Mouse (Mus musculus) liver, embryonic 12.5 days (tissue): ENCODE data around the gene Cwc27. TPM values are rescaled to one million over a fixed set of nuclear protein-coding genes. Genes with fewer than 3 reads are reported as not detected.

ENCODE experiments used
- ATAC-seq: fragments of 200-750 bp; cut with Nextera tagmentation; 2 replicates; pipeline ENCODE4 v1.8.0; 2017; ENCODE audit warnings: moderate number of reproducible peaks, mild to moderate bottlenecking, moderate library complexity
- H3K27ac ChIP-seq: fragments of 300-500 bp; sonication (generic); 2 replicates; pipeline ENCODE4 v1.5.1; 2016; ENCODE audit warnings: mild to moderate bottlenecking
- H3K27me3 ChIP-seq: fragments of 300-500 bp; sonication (generic); replicated peaks from 2 replicates; pipeline ENCODE4 v1.6.1; 2016; ENCODE audit warnings: mild to moderate bottlenecking, moderate library complexity
- H3K36me3 ChIP-seq: fragments of 300-500 bp; sonication (generic); 2 replicates; pipeline ENCODE4 v1.6.1; 2016; ENCODE audit warnings: mild to moderate bottlenecking, moderate library complexity
- H3K4me1 ChIP-seq: fragments of 300-500 bp; sonication (generic); 2 replicates; pipeline ENCODE4 v1.6.1; 2016
- H3K4me2 ChIP-seq: fragments of 300-500 bp; sonication (generic); 2 replicates; pipeline ENCODE4 v1.6.1; 2016; ENCODE audit warnings: mild to moderate bottlenecking, moderate library complexity
- H3K4me3 ChIP-seq: fragments of 300-500 bp; sonication (generic); 2 replicates; pipeline ENCODE4 v1.5.1; 2016; ENCODE audit warnings: mild to moderate bottlenecking, moderate library complexity
- H3K9ac ChIP-seq: fragments of 300-500 bp; sonication (generic); 2 replicates; pipeline ENCODE4 v1.6.1; 2016; ENCODE audit warnings: mild to moderate bottlenecking, moderate library complexity
- H3K9me3 ChIP-seq: fragments of 300-500 bp; sonication (generic); replicated peaks from 2 replicates; pipeline ENCODE4 v1.6.1; 2016; ENCODE audit warnings: mild to moderate bottlenecking, moderate library complexity
- WGBS: fragments of 180-500 bp; shearing (Covaris S2); methylation state at CpG from one replicate; pipeline ENCODE4 v1.1.7; 2016; ENCODE audit not compliant: insufficient replicate concordance; 5-methylcytosine and 5-hydroxymethylcytosine counted together
- polyA plus RNA-seq: library from polyadenylated mRNA; unstranded; fragments of >200 nt; fragmentation: Nextera tagmentation; extraction: Ambion mirVana; gene quantifications from 2 replicates; pipeline ENCODE4 v1.2.1, GENCODE M21; 2016

Cwc27 gene
- polyA plus RNA-seq, 1 experiment from 2014 or later = 14.8 TPM

GRCm38 (mm10) chr13:104661188-104661587 is 155.8 kb downstream of the Cwc27 start:
- Histone ChIP-seq H3K9me3 (no peaks in the 10 kb centered on the region), H3K4me3 (no peak overlapping the region), H3K4me1 (no peaks in the 10 kb centered on the region), H3K9ac (no peak overlapping the region), H3K27me3 (no peaks in the 10 kb centered on the region), H3K36me3 (peaks cover 17% of the 10 kb centered on the region), H3K4me2 (no peak overlapping the region), H3K27ac (no peak overlapping the region)
- 85% methylated on average over 9 of the region's 9 CpGs for WGBS
- ATAC-seq = no peak

GRCm38 (mm10) chr13:104660042-104660680 is 156.8 kb downstream of the Cwc27 start:
- Histone ChIP-seq H3K4me1 (no peaks in the 10 kb centered on the region), H3K9ac (no peak overlapping the region), H3K27ac (no peak overlapping the region), H3K4me2 (no peak overlapping the region), H3K4me3 (no peak overlapping the region), H3K27me3 (no peaks in the 10 kb centered on the region), H3K9me3 (no peaks in the 10 kb centered on the region), H3K36me3 (peaks cover 17% of the 10 kb centered on the region)
- ATAC-seq = no peak
- 82% methylated on average over 7 of the region's 7 CpGs for WGBS

- H3K27me3 ChIP-seq = no peaks in the 10 kb centered on the region
These were observed 160.2 kb downstream of the Cwc27 start for GRCm38 (mm10) chr13:104656666-104657272.

GRCm38 (mm10) chr13:104655137-104655536 is 161.8 kb downstream of the Cwc27 start:
- no peaks in the 10 kb centered on the region for H3K9me3 ChIP-seq
- ATAC-seq = no peak
- no peaks in the 10 kb centered on the region for H3K27me3 ChIP-seq
- H3K36me3 ChIP-seq = peaks cover 6% of the 10 kb centered on the region
- WGBS = 80% methylated on average over 3 of the region's 3 CpGs
- H3K4me1 ChIP-seq = no peaks in the 10 kb centered on the region
- no peak overlapping the region for H3K4me2 ChIP-seq
- no peak overlapping the region for H3K4me3 ChIP-seq
- no peak overlapping the region for H3K9ac ChIP-seq
- no peak overlapping the region for H3K27ac ChIP-seq

More at GRCm38 (mm10) chr13:104656666-104657272, 160.2 kb downstream of the Cwc27 start:
- ATAC-seq = no peak
- Histone ChIP-seq H3K4me1 (no peaks in the 10 kb centered on the region), H3K36me3 (peaks cover 17% of the 10 kb centered on the region), H3K9ac (no peak overlapping the region), H3K27ac (no peak overlapping the region), H3K4me2 (no peak overlapping the region), H3K4me3 (no peak overlapping the region), H3K9me3 (no peaks in the 10 kb centered on the region)
- 87% methylated on average over 5 of the region's 5 CpGs for WGBS

GRCm38 (mm10) chr13:104651763-104652162 is 165.2 kb downstream of the Cwc27 start:
- WGBS = 71% methylated on average over 2 of the region's 2 CpGs
- Histone ChIP-seq H3K27ac (no peak overlapping the region), H3K36me3 (peaks cover under 1% of the 10 kb centered on the region; the same call in 1 of the 2 replicates), H3K9me3 (no peaks in the 10 kb centered on the region), H3K4me1 (no peaks in the 10 kb centered on the region), H3K27me3 (no peaks in the 10 kb centered on the region), H3K4me3 (no peak overlapping the region), H3K4me2 (no peak overlapping the region), H3K9ac (no peak overlapping the region)
- ATAC-seq = no peak

- no peak overlapping the region for H3K4me3 ChIP-seq
- H3K27me3 ChIP-seq = no peaks in the 10 kb centered on the region
- no peak for ATAC-seq
- WGBS = 90% methylated on average over 2 of the region's 2 CpGs
- H3K9ac ChIP-seq = no peak overlapping the region
- H3K4me1 ChIP-seq = no peaks in the 10 kb centered on the region
- H3K36me3 ChIP-seq = no peaks in the 10 kb centered on the region
- no peak overlapping the region for H3K4me2 ChIP-seq
- H3K27ac ChIP-seq = no peak overlapping the region
- no peaks in the 10 kb centered on the region for H3K9me3 ChIP-seq
These were observed 166.3 kb downstream of the Cwc27 start for GRCm38 (mm10) chr13:104650654-104651053.

GRCm38 (mm10) chr13:104650145-104650544 is 166.8 kb downstream of the Cwc27 start:
- H3K9me3 ChIP-seq = no peaks in the 10 kb centered on the region
- 69% methylated on average over 5 of the region's 5 CpGs for WGBS
- no peak overlapping the region for H3K4me3 ChIP-seq
- no peak overlapping the region for H3K9ac ChIP-seq
- H3K4me1 ChIP-seq = no peaks in the 10 kb centered on the region
- H3K4me2 ChIP-seq = no peak overlapping the region
- H3K27me3 ChIP-seq = no peaks in the 10 kb centered on the region
- no peak for ATAC-seq
- no peaks in the 10 kb centered on the region for H3K36me3 ChIP-seq
- no peak overlapping the region for H3K27ac ChIP-seq

GRCm38 (mm10) chr13:104645778-104646425 is 171.0 kb downstream of the Cwc27 start:
- 78% methylated on average over 6 of the region's 6 CpGs for WGBS
- no peaks in the 10 kb centered on the region for H3K9me3 ChIP-seq
- no peak for ATAC-seq
- no peak overlapping the region for H3K4me3 ChIP-seq
- no peaks in the 10 kb centered on the region for H3K27me3 ChIP-seq
- H3K4me2 ChIP-seq = no peak overlapping the region
- no peaks in the 10 kb centered on the region for H3K36me3 ChIP-seq
- no peak overlapping the region for H3K9ac ChIP-seq
- H3K4me1 ChIP-seq = 0 out of 2 replicates have a peak, but pooled peaks cover 3% of the 10 kb centered on the region
- H3K27ac ChIP-seq = no peak overlapping the region

GRCm38 (mm10) chr13:104644185-104644584 is 172.8 kb downstream of the Cwc27 start:
- WGBS = 57% methylated on average over 1 of the region's 1 CpGs
- no peaks in the 10 kb centered on the region for H3K36me3 ChIP-seq
- no peak overlapping the region for H3K4me2 ChIP-seq
- 0 out of 2 replicates have a peak, but pooled peaks cover 12% of the 10 kb centered on the region for H3K4me1 ChIP-seq
- H3K4me3 ChIP-seq = no peak overlapping the region
- no peak for ATAC-seq
- no peaks in the 10 kb centered on the region for H3K27me3 ChIP-seq
- no peak overlapping the region for H3K9ac ChIP-seq
- no peak overlapping the region for H3K27ac ChIP-seq
- H3K9me3 ChIP-seq = no peaks in the 10 kb centered on the region

- 66% methylated on average over 5 of the region's 5 CpGs for WGBS
- no peaks in the 10 kb centered on the region for H3K9me3 ChIP-seq
- H3K9ac ChIP-seq = no peak overlapping the region
- no peak overlapping the region for H3K4me3 ChIP-seq
- H3K36me3 ChIP-seq = no peaks in the 10 kb centered on the region
- ATAC-seq = peak; percentile 53; the same call in 1 of the 2 replicates
- no peaks in the 10 kb centered on the region for H3K27me3 ChIP-seq
- H3K27ac ChIP-seq = peak overlapping the region; percentile 72
- H3K4me2 ChIP-seq = no peak overlapping the region
- 0 out of 2 replicates have a peak, but pooled peaks cover 12% of the 10 kb centered on the region for H3K4me1 ChIP-seq
These were observed 176.1 kb downstream of the Cwc27 start for GRCm38 (mm10) chr13:104640694-104641454.

- ATAC-seq = no peak
- Histone ChIP-seq H3K4me1 (0 out of 2 replicates have a peak, but pooled peaks cover 12% of the 10 kb centered on the region), H3K4me3 (no peak overlapping the region), H3K9me3 (no peaks in the 10 kb centered on the region), H3K27me3 (no peaks in the 10 kb centered on the region), H3K27ac (no peak overlapping the region), H3K36me3 (no peaks in the 10 kb centered on the region), H3K4me2 (no peak overlapping the region), H3K9ac (no peak overlapping the region)
- WGBS = 77% methylated on average over 3 of the region's 3 CpGs
These were observed 178.0 kb downstream of the Cwc27 start for GRCm38 (mm10) chr13:104638988-104639387.
